10 mouse cellular contexts compared by ENCODE assay signal in the genomic region with DNA sequence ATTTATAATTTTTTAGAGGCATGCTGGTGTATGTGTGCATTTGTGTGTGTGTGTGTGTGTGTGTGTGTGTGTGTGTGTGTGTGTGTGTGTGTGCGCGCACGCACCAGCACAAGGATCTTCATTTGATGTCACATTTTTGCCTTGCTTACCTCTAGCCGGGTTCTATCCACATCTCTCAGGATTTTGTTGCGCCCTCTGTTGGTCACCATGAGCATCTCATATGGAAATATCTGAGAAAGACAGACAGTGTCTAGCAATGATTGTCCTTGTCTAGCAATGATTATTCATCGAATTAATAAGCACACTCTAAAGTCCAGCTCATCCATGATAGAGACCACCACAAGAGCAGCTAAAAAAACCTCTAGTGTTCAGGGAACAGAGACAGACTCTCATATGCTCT. TPM values are rescaled to one million over a fixed set of nuclear protein-coding genes. Genes with fewer than 3 reads are reported as not detected.
DNase-seq lines count a peak whose midpoint lies in the region; ATAC-seq lines count a peak whose summit lies in the region.
"Had no signal": no experiment of that assay in that cellular context is flagged by ENCODE, and none has a peak within 500 bp of the region (broad histone marks: within the 10 kb centered on the region; RNA-seq: fewer than 3 reads in every experiment).

No protein-coding gene starts in this region.

- intact Hi-C loops in gastrocnemius, postnatal 36 days (cut with DNase I) = no loop called here

- peaks cover 20% of the 10 kb centered on the region for H3K36me3 ChIP-seq in hindbrain, embryonic 14.5 days (replicated peaks; ENCODE audit: control insufficient read depth, insufficient read depth)
- peaks cover 40% of the 10 kb centered on the region for H3K36me3 ChIP-seq in hindbrain, embryonic 13.5 days
- peaks cover 9% of the 10 kb centered on the region; the same call in 1 of the 2 replicates for H3K36me3 ChIP-seq in embryonic facial prominence, embryonic 14.5 days (ENCODE audit: control insufficient read depth, insufficient read depth, low read length)

- H3K9ac ChIP-seq in hindbrain, embryonic 14.5 days = no peak overlapping the region
- no peak overlapping the region for H3K9ac ChIP-seq in hindbrain, embryonic 13.5 days
- no peak overlapping the region for H3K9ac ChIP-seq in embryonic facial prominence, embryonic 14.5 days (ENCODE audit: low read depth, low read length)
- H3K9ac ChIP-seq: embryonic facial prominence, embryonic 13.5 days; neural tube, embryonic 13.5 days had no signal

- H3K27me3 ChIP-seq in hindbrain, embryonic 14.5 days (ENCODE audit: control insufficient read depth, insufficient read depth, low read length) = no peaks in the 10 kb centered on the region
- no peaks in the 10 kb centered on the region for H3K27me3 ChIP-seq in hindbrain, embryonic 13.5 days
- H3K27me3 ChIP-seq in embryonic facial prominence, embryonic 14.5 days (replicated peaks; ENCODE audit: control insufficient read depth, insufficient read depth, low read length) = no peaks in the 10 kb centered on the region
- H3K27me3 ChIP-seq: embryonic facial prominence, embryonic 13.5 days; neural tube, embryonic 13.5 days had no signal

- H3K4me2 ChIP-seq in hindbrain, embryonic 14.5 days (replicated peaks) = no peak overlapping the region
- no peak overlapping the region for H3K4me2 ChIP-seq in hindbrain, embryonic 13.5 days
- H3K4me2 ChIP-seq in embryonic facial prominence, embryonic 14.5 days (ENCODE audit: low read depth, low read length) = no peak overlapping the region
- H3K4me2 ChIP-seq: embryonic facial prominence, embryonic 13.5 days; neural tube, embryonic 13.5 days had no signal

- H3K4me1 ChIP-seq in hindbrain, embryonic 14.5 days (replicated peaks; ENCODE audit: control insufficient read depth, insufficient read depth, low read length) = no peaks in the 10 kb centered on the region
- 0 out of 2 replicates have a peak, but pooled peaks cover 2% of the 10 kb centered on the region for H3K4me1 ChIP-seq in hindbrain, embryonic 13.5 days (replicated peaks)
- H3K4me1 ChIP-seq in embryonic facial prominence, embryonic 14.5 days (ENCODE audit: control insufficient read depth, insufficient read depth, low read length) = no peaks in the 10 kb centered on the region
- H3K4me1 ChIP-seq: neural tube, embryonic 13.5 days had no signal

- WGBS in hindbrain, embryonic 14.5 days = 70% methylated on average over 6 of the region's 6 CpGs
- 63% methylated on average over 6 of the region's 6 CpGs for WGBS in hindbrain, embryonic 13.5 days
- 69% methylated on average over 6 of the region's 6 CpGs for WGBS in embryonic facial prominence, embryonic 14.5 days

- no peak for ATAC-seq in hindbrain, embryonic 14.5 days (ENCODE audit: low FRiP score)
- no peak for ATAC-seq in hindbrain, embryonic 13.5 days (ENCODE audit: low FRiP score)
- no peak for ATAC-seq in embryonic facial prominence, embryonic 14.5 days (ENCODE audit: low read depth)

- peak; percentile 43 for DNase-seq in hindbrain, embryonic 14.5 days (ENCODE audit: low spot score)
- peak; percentile 32 for DNase-seq in urinary bladder, postnatal 14 days (ENCODE audit: low spot score)
- DNase-seq in urinary bladder, postnatal 36 days (ENCODE audit: low spot score in 2 of 2) = no peak
- peak; percentile 53 for DNase-seq in embryonic facial prominence, embryonic 14.5 days (ENCODE audit: low spot score)
- DNase-seq in thymus, postnatal 25 days = peak; percentile 16
- DNase-seq in gastrocnemius, postnatal 36 days = no peak
- no peak for DNase-seq in c-Kit-positive CD71-positive TER-119-positive erythroid progenitor cells, embryonic 14.5 days (ENCODE audit: low spot score)

- no peak overlapping the region for H3K4me3 ChIP-seq in hindbrain, embryonic 14.5 days (replicated peaks; ENCODE audit: low read length)
- H3K4me3 ChIP-seq in hindbrain, embryonic 13.5 days = no peak overlapping the region
- no peak overlapping the region for H3K4me3 ChIP-seq in embryonic facial prominence, embryonic 14.5 days (ENCODE audit: low read depth, low read length)
- H3K4me3 ChIP-seq: embryonic facial prominence, embryonic 13.5 days; neural tube, embryonic 13.5 days had no signal

- no peaks in the 10 kb centered on the region for H3K9me3 ChIP-seq in hindbrain, embryonic 14.5 days (ENCODE audit: control insufficient read depth, low read length)
- no peaks in the 10 kb centered on the region for H3K9me3 ChIP-seq in hindbrain, embryonic 13.5 days
- H3K9me3 ChIP-seq in embryonic facial prominence, embryonic 14.5 days (ENCODE audit: control insufficient read depth, low read length) = no peaks in the 10 kb centered on the region
- H3K9me3 ChIP-seq: embryonic facial prominence, embryonic 13.5 days; neural tube, embryonic 13.5 days had no signal

- H3K27ac ChIP-seq in hindbrain, embryonic 14.5 days = no peak overlapping the region
- H3K27ac ChIP-seq in hindbrain, embryonic 13.5 days = no peak overlapping the region
- H3K27ac ChIP-seq in embryonic facial prominence, embryonic 14.5 days (replicated peaks; ENCODE audit: low read depth, low read length) = no peak overlapping the region
- H3K27ac ChIP-seq: embryonic facial prominence, embryonic 13.5 days; neural tube, embryonic 13.5 days had no signal

RNA-seq across cellular contexts. Expression of gene Afap1l2, which starts 31.2 kb away (rescaled TPM):
- polyA plus RNA-seq in hindbrain, embryonic 14.5 days (2014; fragmentation: Nextera tagmentation; extraction: Ambion mirVana) = 13.7 and 16.2 TPM in 2 replicates
- 9.5 and 12.2 TPM in 2 replicates for polyA plus RNA-seq in hindbrain, embryonic 13.5 days (2015; fragmentation: Nextera tagmentation; extraction: Ambion mirVana)
- polyA plus RNA-seq in embryonic facial prominence, embryonic 14.5 days (2014; fragmentation: Nextera tagmentation; extraction: Ambion mirVana) = 10.8 and 11.5 TPM in 2 replicates
- total RNA-seq in gastrocnemius, postnatal 36 days (2021) = 1 to 10 TPM; 1.6 to 2.2 TPM

Comparison
In these comparisons a context has a peak if more than half of its experiments do, and no peak if none do; other contexts are left out.
1. DNase-seq: peak in hindbrain, embryonic 14.5 days (single experiment), urinary bladder, postnatal 14 days (single experiment), embryonic facial prominence, embryonic 14.5 days (single experiment) and thymus, postnatal 25 days (single experiment); none in urinary bladder, postnatal 36 days (0 of 2), gastrocnemius, postnatal 36 days (0 of 2) and c-Kit-positive CD71-positive TER-119-positive erythroid progenitor cells, embryonic 14.5 days (single experiment).